Mouse (Mus musculus): ENCODE measurements at regions not wholly inside any gene's neighbourhood (a gene's known extent, or its start where the extent isn't known, plus 50 kb on each side); places are given as distances from the start of the nearest gene placed in this dataset.

GRCm38 (mm10) chr1:183808168-183808567 is 204.9 kb upstream of the Dusp10 start:
- WGBS, result 90% methylated on average over 2 of the region's 2 CpGs
- Histone ChIP-seq H3K27ac (no peak overlapping the region), H3K4me2 (no peak overlapping the region), H3K9ac (no peak overlapping the region), H3K4me3 (replicated peaks) (no peak overlapping the region), H3K4me1 (no peaks in the 10 kb centered on the region), H3K9me3 (no peaks in the 10 kb centered on the region), H3K36me3 (replicated peaks) (no peaks in the 10 kb centered on the region), H3K27me3 (no peaks in the 10 kb centered on the region)
- no peak for ATAC-seq (ENCODE audit: low FRiP score)

GRCm38 (mm10) chr1:183820555-183820954 is 192.5 kb upstream of the Dusp10 start:
- H3K4me2 ChIP-seq, result no peak overlapping the region
- H3K4me3 ChIP-seq (replicated peaks), result no peak overlapping the region
- no peaks in the 10 kb centered on the region for H3K36me3 ChIP-seq (replicated peaks)
- 68% methylated on average over 5 of the region's 5 CpGs for WGBS
- H3K4me1 ChIP-seq, result no peaks in the 10 kb centered on the region
- peaks cover 5% of the 10 kb centered on the region; the same call in 1 of the 2 replicates for H3K27me3 ChIP-seq
- H3K9ac ChIP-seq, result no peak overlapping the region
- ATAC-seq (ENCODE audit: low FRiP score), result no peak
- H3K27ac ChIP-seq, result no peak overlapping the region
- H3K9me3 ChIP-seq, result no peaks in the 10 kb centered on the region

GRCm38 (mm10) chr1:183826300-183826699 is 186.8 kb upstream of the Dusp10 start:
- H3K27me3 ChIP-seq, result no peaks in the 10 kb centered on the region
- no peak overlapping the region for H3K4me2 ChIP-seq
- no peak overlapping the region for H3K4me3 ChIP-seq (replicated peaks)
- ATAC-seq (ENCODE audit: low FRiP score), result no peak
- no peaks in the 10 kb centered on the region for H3K9me3 ChIP-seq
- no peak overlapping the region for H3K27ac ChIP-seq
- 9% methylated on average over 4 of the region's 4 CpGs for WGBS
- no peaks in the 10 kb centered on the region for H3K4me1 ChIP-seq
- H3K36me3 ChIP-seq (replicated peaks), result no peaks in the 10 kb centered on the region
- H3K9ac ChIP-seq, result no peak overlapping the region

GRCm38 (mm10) chr1:183845135-183845534 is 168.0 kb upstream of the Dusp10 start:
- Histone ChIP-seq H3K4me3 (replicated peaks) (no peak overlapping the region), H3K9me3 (no peaks in the 10 kb centered on the region), H3K9ac (no peak overlapping the region), H3K4me2 (no peak overlapping the region), H3K36me3 (replicated peaks) (no peaks in the 10 kb centered on the region), H3K27me3 (no peaks in the 10 kb centered on the region), H3K4me1 (no peaks in the 10 kb centered on the region), H3K27ac (no peak overlapping the region)
- 80% methylated on average over 4 of the region's 4 CpGs for WGBS
- ATAC-seq (ENCODE audit: low FRiP score), result no peak

- H3K27ac ChIP-seq, result no peak overlapping the region
- H3K4me2 ChIP-seq, result no peak overlapping the region
- H3K4me3 ChIP-seq (replicated peaks), result no peak overlapping the region
- 79% methylated on average over 3 of the region's 3 CpGs for WGBS
- no peaks in the 10 kb centered on the region for H3K36me3 ChIP-seq (replicated peaks)
- H3K27me3 ChIP-seq, result no peaks in the 10 kb centered on the region
- H3K9ac ChIP-seq, result no peak overlapping the region
- no peaks in the 10 kb centered on the region for H3K9me3 ChIP-seq
- ATAC-seq (ENCODE audit: low FRiP score), result no peak
- no peaks in the 10 kb centered on the region for H3K4me1 ChIP-seq
These were observed 159.0 kb upstream of the Dusp10 start for GRCm38 (mm10) chr1:183853956-183854613.

GRCm38 (mm10) chr1:183865111-183865510 is 148.0 kb upstream of the Dusp10 start:
- no peaks in the 10 kb centered on the region for H3K9me3 ChIP-seq
- H3K4me1 ChIP-seq, result no peaks in the 10 kb centered on the region
- H3K4me2 ChIP-seq, result no peak overlapping the region
- 80% methylated on average over 4 of the region's 4 CpGs for WGBS
- H3K9ac ChIP-seq, result no peak overlapping the region
- ATAC-seq (ENCODE audit: low FRiP score), result no peak
- no peaks in the 10 kb centered on the region for H3K27me3 ChIP-seq
- no peak overlapping the region for H3K27ac ChIP-seq
- H3K36me3 ChIP-seq (replicated peaks), result no peaks in the 10 kb centered on the region
- H3K4me3 ChIP-seq (replicated peaks), result no peak overlapping the region

- no peak overlapping the region for H3K4me3 ChIP-seq (replicated peaks)
- no peak for ATAC-seq (ENCODE audit: low FRiP score)
- WGBS, result 87% methylated on average over 3 of the region's 3 CpGs
These were observed 147.5 kb upstream of the Dusp10 start for GRCm38 (mm10) chr1:183865586-183865985.

GRCm38 (mm10) chr1:183868965-183869364 is 144.1 kb upstream of the Dusp10 start:
- H3K4me3 ChIP-seq (replicated peaks), result no peak overlapping the region
- H3K9ac ChIP-seq, result no peak overlapping the region
- WGBS, result 96% methylated on average over 5 of the region's 5 CpGs
- H3K4me1 ChIP-seq, result no peaks in the 10 kb centered on the region
- H3K36me3 ChIP-seq (replicated peaks), result no peaks in the 10 kb centered on the region
- no peak overlapping the region for H3K27ac ChIP-seq
- no peaks in the 10 kb centered on the region for H3K27me3 ChIP-seq
- H3K9me3 ChIP-seq, result no peaks in the 10 kb centered on the region
- ATAC-seq (ENCODE audit: low FRiP score), result no peak
- H3K4me2 ChIP-seq, result no peak overlapping the region

More at GRCm38 (mm10) chr1:183865586-183865985, 147.5 kb upstream of the Dusp10 start:
- Histone ChIP-seq H3K9me3 (no peaks in the 10 kb centered on the region), H3K36me3 (replicated peaks) (no peaks in the 10 kb centered on the region), H3K4me2 (no peak overlapping the region), H3K4me1 (no peaks in the 10 kb centered on the region), H3K9ac (no peak overlapping the region), H3K27ac (no peak overlapping the region), H3K27me3 (no peaks in the 10 kb centered on the region)

GRCm38 (mm10) chr1:183895936-183896335 is 117.2 kb upstream of the Dusp10 start:
- H3K36me3 ChIP-seq (replicated peaks), result no peaks in the 10 kb centered on the region
- H3K27me3 ChIP-seq, result no peaks in the 10 kb centered on the region
- 96% methylated on average over 3 of the region's 3 CpGs for WGBS
- H3K9me3 ChIP-seq, result no peaks in the 10 kb centered on the region
- no peak overlapping the region for H3K4me3 ChIP-seq (replicated peaks)
- ATAC-seq (ENCODE audit: low FRiP score), result no peak
- H3K27ac ChIP-seq, result no peak overlapping the region
- H3K4me2 ChIP-seq, result no peak overlapping the region
- no peak overlapping the region for H3K9ac ChIP-seq
- no peaks in the 10 kb centered on the region for H3K4me1 ChIP-seq

- no peaks in the 10 kb centered on the region for H3K36me3 ChIP-seq (replicated peaks)
- WGBS, result 71% methylated on average over 3 of the region's 3 CpGs
- no peak overlapping the region for H3K27ac ChIP-seq
- no peaks in the 10 kb centered on the region for H3K4me1 ChIP-seq
- H3K9me3 ChIP-seq, result no peaks in the 10 kb centered on the region
- no peak overlapping the region for H3K4me2 ChIP-seq
- H3K27me3 ChIP-seq, result no peaks in the 10 kb centered on the region
- H3K9ac ChIP-seq, result no peak overlapping the region
- no peak overlapping the region for H3K4me3 ChIP-seq (replicated peaks)
- no peak for ATAC-seq (ENCODE audit: low FRiP score)
These were observed 115.0 kb upstream of the Dusp10 start for GRCm38 (mm10) chr1:183898091-183898490.

GRCm38 (mm10) chr1:183904564-183904963 is 108.5 kb upstream of the Dusp10 start:
- H3K9me3 ChIP-seq, result no peaks in the 10 kb centered on the region
- no peak overlapping the region for H3K9ac ChIP-seq
- H3K27me3 ChIP-seq, result no peaks in the 10 kb centered on the region
- no peak overlapping the region for H3K4me3 ChIP-seq (replicated peaks)
- ATAC-seq (ENCODE audit: low FRiP score), result no peak
- H3K4me2 ChIP-seq, result no peak overlapping the region
- H3K4me1 ChIP-seq, result no peaks in the 10 kb centered on the region
- WGBS, result 89% methylated on average over 7 of the region's 7 CpGs
- H3K27ac ChIP-seq, result no peak overlapping the region
- no peaks in the 10 kb centered on the region for H3K36me3 ChIP-seq (replicated peaks)

- 89% methylated on average over 11 of the region's 11 CpGs for whole genome bisulfite sequencing
- no peaks in the 10 kb centered on the region for H3K36me3 ChIP-seq (replicated peaks)
These were observed 107.6 kb upstream of the Dusp10 start for GRCm38 (mm10) chr1:183905345-183906142.

GRCm38 (mm10) chr1:183917656-183918055 is 95.4 kb upstream of the Dusp10 start:
- ATAC-seq (ENCODE audit: low FRiP score), result no peak
- H3K9me3 ChIP-seq, result no peaks in the 10 kb centered on the region
- no peak overlapping the region for H3K4me3 ChIP-seq (replicated peaks)
- H3K27ac ChIP-seq, result no peak overlapping the region
- no peak overlapping the region for H3K9ac ChIP-seq
- H3K36me3 ChIP-seq (replicated peaks), result no peaks in the 10 kb centered on the region
- H3K4me2 ChIP-seq, result no peak overlapping the region
- H3K4me1 ChIP-seq, result no peaks in the 10 kb centered on the region
- 91% methylated on average over 3 of the region's 3 CpGs for WGBS
- H3K27me3 ChIP-seq, result no peaks in the 10 kb centered on the region

More at GRCm38 (mm10) chr1:183905345-183906142, 107.6 kb upstream of the Dusp10 start:
- Histone ChIP-seq H3K27me3 (no peaks in the 10 kb centered on the region), H3K9ac (no peak overlapping the region), H3K4me3 (replicated peaks) (no peak overlapping the region), H3K9me3 (no peaks in the 10 kb centered on the region), H3K4me2 (no peak overlapping the region), H3K4me1 (no peaks in the 10 kb centered on the region), H3K27ac (no peak overlapping the region)
- ATAC-seq (ENCODE audit: low FRiP score), result no peak
